Mouse (Mus musculus) heart, adult 8-10 months (tissue): Measurements from ENCODE around the gene Unc45b. TPM values are rescaled to one million over a fixed set of nuclear protein-coding genes. Genes with fewer than 3 reads are reported as not detected.

Source experiments
- DNase-seq: peaks from one replicate; pipeline ENCODE4 v3.0.0; 2022; ENCODE audit warnings: low spot score
- total RNA-seq, 4 experiments: library from RNA; stranded (reverse); gene quantifications; 2 replicates each; pipeline ENCODE4 v1.2.4; 2022

The Unc45b gene
- total RNA-seq, result 100 to 1,000 TPM; 170 to 223 (median 177) TPM

DNA sequence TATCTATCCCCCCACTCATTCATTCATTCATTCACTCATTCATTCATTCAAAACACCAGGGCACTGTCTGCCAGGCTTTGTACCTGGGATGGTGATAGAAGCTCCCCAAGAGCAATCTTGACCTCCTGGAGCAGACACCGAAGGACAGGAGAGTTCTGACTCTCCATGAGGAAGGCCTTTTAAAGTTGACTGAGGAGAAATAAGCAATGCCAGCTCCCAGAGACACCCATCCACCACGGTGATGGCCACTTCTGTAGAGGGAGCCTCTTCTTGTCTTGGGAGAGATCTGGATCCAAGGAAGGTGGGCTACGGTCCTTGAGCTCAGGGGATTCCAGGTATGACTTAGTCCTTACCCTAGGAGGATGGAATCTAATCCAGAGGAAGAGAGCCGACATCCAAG is at the start of gene Unc45b:
TSS of gene Unc45b (plus strand) at position 301 of the 400 bp plus-strand sequence.
- DNase-seq, result no peak

DNA sequence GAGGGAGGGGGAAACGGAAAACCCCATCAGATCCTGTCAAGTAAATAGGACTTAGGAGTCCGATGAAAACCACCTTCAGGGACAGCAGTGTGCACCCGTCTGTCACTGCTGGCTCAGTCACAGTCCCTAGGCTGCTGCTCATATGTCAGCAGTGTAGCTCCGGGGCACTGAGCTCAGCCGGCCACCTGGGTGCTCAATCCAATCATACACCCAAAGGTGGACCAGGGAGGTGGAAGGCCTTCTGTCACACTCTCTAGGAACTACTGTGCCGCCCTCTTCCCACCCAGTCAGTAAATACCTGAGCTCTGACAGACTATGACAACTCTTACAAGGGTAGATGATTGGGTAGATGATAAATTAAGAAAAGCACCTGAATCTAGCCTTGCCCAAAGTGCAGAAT is 49.6 kb upstream of the Unc45b start:
- DNase-seq, result no peak

DNA sequence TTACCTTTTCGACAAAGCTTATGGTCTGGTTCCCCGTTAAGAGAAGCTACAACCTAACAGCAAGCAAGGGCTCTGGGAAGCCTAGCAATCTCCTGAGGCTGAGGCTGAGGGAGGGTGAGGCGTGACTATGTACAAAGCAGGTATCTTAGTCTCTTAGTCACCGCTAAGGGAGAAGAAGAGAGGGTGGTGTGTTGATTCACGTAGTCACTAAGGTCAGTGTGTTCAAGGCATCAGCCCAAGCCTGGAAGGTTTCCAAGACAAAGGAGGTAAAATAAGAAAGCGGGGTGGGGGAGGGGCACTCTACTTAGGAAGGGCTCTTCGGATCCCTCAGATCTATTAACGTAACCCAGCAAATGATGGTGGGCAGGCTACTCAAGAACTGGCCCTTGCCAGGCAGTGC is 48.8 kb upstream of the Unc45b start:
- DNase-seq, result no peak

DNA sequence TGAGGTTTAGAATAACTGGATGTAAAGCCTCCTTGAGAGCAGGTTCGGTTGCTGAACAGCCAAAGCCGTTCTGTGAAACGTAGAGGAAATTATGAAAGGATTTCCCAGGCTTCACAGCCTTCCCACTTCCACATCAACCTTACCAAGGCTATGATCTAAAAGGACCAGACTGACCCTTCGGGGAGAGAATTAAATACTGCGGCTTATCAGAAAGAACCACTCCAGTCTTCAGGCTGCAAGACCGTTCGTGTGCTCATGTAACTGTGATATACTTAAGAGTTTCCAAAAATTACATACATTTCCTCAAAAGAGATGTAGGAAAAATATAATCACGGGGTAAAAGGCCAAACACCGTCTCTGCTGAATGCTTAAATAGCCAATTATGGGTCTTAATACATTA is 47.7 kb upstream of the Unc45b start:
- DNase-seq, result no peak

DNA sequence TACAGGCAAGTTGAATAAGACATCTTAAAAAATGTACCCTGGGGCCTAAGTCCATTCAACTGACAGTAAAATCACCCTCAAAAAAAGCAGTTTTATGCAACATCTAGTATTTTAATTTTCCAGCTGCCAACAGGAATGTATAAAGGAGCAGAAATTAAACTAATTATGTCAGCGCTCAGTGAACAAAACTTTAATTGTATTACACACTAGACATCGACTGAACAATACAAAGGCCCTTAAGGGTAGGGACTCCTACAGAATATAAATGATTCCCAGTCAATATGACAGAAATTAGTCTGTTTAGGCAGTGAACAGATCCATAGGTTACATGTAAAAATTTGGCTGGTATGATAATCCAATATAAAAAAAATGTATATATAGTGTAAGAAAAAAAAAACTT is 47.3 kb upstream of the Unc45b start:
- DNase-seq, result no peak

DNA sequence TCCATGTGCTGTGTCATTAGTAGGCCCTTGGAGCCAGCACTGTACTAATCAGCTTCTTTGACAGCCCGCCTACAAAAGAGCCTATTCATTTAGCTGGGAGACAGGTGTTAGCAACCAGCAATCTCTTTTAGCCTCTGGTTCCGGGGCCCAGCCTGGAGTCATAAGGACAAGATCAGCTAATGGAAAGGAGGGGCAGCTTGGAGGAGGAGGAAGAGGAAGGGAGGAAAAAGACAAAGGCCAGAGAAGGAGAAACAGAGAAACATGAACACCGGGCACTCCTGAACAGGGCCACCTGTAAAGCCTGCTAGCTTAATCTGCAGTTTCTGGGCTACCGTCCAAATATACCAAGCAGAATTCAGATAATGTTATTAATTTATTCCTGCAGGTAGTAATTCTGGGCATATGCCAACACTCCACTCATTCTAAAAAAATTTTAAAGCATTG is 46.8 kb upstream of the Unc45b start:
- DNase-seq, result no peak

DNA sequence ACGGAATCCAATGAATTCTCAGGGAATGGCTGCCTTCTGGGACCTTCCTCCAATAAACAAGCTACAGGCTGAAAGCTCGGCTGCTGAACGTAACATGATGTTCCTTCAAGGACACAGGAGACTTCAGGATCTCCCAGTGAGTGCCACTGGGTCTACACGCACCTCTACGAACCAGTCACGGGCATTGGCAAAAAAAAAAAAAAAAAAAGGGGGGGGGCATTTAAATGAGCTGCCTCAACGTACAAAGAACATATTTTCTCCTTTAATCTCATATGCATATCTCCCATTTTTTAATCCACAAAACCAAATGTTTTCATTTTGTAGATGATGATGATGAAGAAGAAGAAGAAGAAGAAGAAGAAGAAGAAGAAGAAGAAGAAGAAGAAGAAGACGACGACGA is 44.4 kb upstream of the Unc45b start:
- DNase-seq, result no peak

DNA sequence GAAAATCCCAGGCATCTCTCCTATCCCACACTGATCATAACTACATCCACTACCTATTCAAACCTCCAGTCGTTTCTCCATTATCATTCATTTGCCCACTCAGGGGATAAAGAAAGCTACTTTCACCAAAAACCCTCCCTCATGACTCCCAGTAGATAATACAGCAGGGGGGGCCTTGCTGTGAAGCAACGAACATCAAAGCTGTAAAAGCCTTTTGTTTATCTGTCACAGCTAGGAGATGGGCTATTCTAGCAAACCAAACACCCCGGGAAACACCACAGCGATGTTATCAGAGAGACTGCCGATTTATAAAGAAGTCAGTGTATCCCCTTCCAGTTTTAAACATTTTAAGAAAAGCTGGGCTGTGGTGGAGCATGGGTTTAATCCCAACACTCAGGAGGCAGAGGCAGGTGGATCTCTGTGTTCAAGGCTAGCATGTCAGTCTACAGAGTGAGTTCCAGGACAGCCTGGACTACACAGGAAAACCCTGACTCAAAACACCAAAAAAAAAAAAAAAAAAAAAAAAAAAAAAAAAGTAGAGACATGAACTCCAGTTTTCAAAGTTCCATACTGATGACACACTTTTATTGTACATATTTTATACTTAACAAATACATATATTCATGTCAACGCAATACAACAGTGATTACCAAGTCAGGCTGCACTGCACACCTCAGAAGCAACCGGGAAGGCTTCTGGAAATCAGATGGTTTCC is 43.3 kb upstream of the Unc45b start:
- DNase-seq, result no peak

DNA sequence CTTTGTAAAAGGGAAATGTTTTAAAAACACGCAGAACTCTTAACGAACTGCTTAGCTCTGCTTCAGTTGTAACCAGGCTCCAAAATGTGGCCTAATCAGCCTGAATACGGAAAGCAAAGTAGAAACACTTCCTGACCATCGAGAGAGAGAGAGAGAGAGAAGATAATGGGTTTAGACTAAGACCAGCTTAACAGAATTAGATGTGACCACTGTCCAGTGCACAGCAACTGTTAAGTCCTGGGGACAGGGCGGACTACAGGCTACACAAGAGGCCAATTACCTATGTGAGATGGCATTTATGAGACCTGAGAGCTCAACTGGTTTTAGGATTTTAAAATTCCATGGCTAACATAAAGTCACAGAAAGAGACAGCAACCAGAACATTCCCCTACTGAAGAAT is 42.4 kb upstream of the Unc45b start:
- DNase-seq, result no peak

DNA sequence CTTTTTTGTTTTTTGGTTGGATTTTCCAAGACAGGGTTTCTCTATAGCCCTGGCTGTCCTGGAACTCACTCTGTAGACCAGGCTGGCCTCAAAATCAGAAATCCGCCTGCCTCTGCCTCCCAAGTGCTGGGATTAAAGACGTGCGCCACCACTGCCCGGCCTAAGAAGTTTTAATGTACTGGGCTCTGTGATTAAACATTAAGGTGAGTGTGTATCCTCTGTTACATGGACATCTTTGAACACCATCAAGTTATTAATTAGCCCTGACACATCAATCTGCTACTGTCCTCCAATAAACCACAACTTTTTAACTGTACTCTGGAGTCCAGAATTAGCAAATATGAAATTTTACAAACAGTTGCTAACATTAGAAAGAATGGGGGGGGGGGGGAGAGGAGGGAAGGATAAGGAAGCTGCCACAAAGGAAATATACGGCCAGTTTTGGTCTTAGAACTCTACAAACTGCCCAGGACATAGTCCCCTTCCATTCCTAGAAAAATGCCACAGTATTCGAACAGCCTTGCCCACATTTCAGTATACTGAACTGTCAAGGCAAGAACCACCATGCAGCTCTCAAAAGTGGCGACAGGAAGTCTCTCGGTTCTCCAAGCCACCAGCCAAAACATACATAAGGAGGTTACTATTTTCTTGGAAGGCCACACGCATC is 40.7 kb upstream of the Unc45b start:
- DNase-seq, result no peak

DNA sequence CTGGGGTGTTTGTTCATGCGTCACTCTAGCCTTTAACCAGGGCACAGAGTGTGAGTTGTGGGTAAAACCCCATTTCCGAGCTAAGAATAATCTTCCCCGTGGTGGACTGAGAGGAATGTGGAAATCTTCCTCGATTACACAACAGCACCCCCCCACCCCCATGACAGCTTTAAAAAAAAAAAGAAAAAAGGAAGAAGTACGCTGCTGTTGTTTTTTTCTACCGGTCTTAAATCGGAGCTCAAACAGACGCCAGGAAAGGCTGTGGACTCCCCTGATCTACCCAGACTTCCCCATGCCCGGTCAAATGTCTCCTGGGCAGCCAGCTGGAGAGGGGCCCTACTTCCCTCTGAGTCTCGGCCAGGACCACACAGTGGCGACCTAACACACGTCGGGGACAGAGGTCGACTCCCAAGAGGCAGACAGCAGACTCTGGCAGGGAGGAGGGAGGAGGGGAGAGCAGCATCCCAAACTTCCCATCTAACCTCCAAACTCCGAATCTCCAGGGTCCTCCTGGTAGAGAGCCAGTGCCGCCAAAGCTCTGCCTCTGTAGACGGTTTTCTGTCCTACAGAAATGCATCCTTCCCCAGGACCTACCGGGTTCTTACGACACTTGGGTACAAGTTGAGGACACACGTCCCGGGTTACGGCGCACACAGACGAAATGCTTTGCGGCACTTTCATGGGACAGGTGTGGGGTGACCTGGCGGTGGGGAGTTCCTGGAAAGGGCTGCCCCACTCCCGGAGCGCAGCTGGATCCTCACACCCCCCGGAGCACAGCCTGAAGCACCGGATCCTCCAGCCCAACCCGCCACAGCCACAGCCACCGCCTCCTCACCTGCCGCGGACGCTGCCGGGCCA is 39.9 kb upstream of the Unc45b start:
- peak; percentile 55 for DNase-seq

DNA sequence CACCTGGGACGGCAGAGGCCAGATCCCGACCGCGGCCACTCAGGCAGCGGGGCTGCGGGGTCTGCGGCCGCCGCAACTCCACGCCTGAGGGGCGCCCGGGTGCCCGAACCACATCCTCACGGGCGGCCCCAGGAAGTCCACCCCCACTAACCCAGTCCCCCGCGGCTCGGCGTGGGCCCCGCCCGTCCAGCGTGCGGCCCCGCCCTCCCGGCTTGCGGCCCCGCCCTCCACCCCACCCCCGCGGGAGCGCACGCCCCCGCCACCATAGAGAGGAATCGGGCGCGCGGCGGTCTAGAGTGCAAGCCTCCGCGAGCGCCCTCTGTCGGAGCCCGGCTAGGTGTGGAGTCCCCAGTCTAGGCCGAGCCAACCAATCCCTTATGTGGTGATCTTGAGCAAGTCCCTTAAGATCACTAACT is 39.3 kb upstream of the Unc45b start, which contains the start of gene Rffl:
TSS of gene Rffl (minus strand) at position 180 of the 416 bp plus-strand sequence.
- peak; percentile 87 for DNase-seq

DNA sequence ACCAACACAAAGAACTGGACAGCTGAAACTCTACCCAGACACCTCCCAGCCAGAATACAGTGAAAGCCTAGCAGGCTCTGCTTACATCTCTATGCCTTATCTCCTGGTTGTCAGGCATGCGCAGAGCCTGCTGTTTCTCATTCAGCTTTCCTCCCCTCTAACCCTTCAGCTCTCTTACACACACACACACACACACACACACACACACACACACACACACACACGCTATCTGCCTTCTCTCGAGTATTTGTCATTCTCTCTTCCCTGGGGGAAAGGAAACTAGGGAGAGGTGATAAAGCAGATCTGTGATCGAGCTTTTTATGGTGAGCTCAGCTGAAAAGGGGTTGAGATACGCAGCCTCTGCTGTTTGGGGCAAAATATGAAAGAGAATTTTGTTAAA is 35.4 kb upstream of the Unc45b start:
- no peak for DNase-seq

DNA sequence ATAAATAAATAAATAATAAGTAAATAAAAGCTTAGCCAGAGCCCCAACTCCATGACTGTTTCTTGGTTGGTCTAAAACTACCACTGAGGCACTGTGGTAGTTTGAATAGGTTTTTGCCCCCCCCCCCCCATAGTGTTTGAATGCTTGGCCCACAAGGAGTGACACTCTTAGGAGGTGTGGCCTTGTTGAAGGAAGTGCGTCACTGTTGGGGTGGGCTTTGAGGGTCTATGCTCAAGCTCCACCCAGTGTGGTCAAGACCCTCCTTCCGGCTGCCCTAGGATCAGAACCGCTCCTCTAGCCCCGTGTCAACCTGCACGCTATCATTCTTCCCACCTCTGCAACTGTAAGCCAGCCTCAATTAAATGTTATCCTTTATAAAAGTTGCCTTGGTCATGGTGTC is 34.7 kb upstream of the Unc45b start:
- no peak for DNase-seq

DNA sequence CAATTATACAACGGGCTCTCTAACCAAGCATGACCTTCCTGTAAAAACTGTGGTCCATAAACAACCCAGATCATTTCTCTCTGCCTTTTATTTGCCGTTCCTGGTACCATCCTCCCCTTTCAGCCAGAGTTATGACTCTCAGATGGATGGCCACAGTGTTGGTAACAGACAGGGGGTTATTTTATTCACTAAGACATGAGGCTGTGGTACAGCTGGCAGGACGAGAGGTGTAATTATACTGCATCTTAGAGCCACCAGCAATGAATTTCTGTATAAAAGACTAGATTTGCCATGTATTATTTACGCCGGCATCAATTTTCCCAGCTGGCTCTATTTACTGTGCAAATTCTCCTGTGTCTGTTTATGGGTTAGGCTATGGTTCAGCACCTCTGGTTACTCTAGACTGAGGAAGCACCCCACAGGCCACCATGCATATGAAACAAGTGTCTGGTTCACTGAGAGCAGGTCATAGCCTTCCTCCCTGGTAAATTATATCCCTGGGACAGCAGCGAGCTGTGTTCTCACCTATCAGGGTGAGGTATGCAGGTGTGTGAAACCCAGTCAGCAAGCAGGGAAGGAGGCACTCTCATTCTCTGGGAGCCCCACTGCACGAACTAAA is 32.5 kb upstream of the Unc45b start:
- no peak for DNase-seq

DNA sequence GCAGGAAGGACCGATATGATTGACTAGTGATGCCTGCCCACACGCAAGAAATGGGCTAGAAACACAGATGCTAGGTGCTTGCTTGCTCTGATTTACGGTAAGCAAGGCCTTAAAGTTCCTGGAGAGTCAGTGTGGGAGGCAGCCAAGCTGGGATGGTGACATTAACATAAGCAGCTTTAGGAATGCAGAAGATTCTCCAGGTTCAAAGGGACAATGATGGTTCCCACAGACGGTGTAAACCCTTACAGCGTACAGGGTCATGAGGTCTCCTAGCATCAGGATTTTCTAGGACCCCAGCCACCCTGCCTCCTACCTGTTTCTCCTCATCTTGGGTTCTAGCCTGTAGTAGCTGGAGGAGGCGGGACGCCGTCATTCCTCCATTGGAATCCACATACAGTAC is 27.2 kb upstream of the Unc45b start:
- DNase-seq, result no peak

DNA sequence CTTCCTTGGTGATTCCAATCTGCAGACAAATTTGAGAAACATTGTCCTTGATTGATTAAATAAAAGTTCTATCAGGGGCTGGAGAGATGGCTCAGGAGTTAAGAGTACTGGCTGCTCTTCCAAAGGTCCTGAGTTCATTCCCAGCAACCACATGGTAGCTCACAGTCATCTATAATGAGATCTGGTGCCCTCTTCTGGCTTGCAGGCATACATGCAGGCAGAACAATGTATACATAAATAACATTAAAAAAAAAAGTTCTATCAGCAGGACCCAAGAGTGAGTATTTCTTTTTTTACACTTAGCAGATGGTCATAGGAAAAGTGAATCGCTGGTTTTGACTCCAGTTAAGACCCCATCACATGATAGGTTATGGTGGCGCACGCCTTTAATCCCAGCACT is 23.8 kb upstream of the Unc45b start:
- no peak for DNase-seq

DNA sequence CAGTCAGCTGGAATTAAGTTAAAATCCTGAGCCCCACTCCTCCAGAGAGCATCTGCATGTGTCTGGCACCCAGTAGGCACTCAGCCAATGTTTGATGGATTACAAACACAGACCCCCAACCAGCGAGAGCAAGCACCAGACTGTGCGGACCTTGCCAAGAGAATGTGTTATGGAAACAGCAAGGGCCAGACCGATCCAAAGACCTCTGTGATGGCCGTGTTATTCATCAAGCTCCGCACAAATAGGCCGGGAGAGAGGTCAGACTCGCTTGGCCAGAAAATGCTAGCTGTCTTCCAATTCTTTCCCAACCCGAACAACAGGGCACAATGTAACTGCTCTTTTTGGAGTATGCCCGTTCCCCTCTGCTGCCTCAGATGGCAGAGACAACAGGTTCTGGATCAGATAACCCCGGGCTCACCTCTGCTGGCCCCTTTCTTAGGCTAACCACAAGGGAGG is 21.8 kb upstream of the Unc45b start:
- no peak for DNase-seq

DNA sequence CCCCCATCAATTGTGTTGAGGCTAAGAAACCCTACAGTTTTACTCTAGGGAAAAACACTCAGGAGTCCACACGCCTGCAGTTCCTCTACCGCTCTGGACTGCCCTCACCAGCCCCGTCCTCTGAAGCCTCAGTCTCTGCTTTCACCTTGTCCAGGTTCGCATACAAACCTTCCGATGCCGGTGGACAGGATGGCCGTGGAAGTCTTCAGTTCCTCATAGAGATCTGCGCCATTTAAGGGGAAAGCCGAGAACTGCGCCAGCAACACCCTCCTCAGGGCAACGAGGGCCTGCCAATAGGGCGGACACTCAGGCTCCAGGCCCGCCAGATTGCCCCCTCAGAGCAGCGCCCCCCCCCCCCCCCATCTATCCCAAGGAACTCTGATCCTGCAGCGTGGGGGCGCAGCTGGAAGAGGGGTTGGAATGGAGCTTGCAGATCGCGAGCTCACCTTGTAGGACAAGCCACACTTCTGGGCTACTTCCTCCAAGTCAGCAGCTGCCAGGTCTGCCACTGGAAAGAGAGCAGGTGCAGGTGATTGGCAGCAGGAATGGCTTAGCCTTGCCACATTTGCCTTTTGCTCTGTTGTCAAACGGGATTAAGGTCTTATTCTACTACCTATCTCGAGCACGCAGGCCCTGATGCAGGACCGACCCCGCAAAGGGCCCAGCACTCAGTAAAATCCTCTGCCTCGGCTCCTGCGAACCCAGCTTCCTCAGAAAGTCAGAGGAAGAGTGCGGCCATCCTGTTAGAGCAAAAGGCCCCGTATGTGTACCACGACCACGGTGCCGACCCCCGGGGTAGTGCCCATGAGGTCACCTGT is 20.6 kb upstream of the Unc45b start:
- no peak for DNase-seq

DNA sequence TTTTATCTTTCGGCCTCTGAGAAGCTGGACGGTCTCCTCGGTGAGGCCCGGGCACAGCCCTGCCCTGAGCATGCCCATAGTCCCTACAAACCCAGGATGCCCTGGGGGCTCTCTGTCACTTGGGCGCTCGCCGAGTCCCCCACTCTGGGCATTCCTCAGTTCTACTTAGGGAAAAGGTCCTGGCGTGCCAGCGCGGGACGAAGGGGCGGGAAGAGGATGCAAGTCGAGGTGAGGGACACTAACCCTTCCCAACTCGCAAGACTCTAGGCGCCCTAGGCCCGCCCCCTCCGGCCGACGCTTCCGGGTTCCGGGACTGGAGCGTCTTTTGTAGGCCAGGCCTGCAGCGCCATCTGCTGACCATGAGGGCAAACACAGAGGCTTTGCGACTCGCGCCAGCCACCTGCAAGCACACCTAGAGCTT is 20.0 kb upstream of the Unc45b start, which contains the start of gene Rad51d:
TSS of gene Rad51d (minus strand) at position 273 of the 421 bp plus-strand sequence.
- peak; percentile 93 for DNase-seq

DNA sequence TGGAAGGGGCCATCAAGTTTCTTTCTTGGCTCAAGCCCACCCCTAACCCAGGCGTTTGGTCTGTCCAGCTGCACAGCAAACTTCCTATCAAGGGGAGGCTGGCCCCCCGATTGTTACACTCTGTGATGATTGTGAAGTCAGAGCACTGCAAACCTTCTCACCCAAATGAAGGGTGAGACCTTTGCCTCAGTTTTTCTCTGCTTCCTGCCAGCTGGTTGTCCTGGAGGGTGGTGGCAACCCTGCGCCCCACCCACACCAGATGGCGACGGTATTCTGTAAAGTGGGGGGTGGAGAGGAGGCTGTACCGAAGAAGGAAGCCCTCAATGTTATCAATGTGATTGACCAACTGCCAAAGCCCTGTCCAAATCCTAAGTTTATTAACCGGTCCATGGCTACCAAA is 18.4 kb upstream of the Unc45b start, which contains the start of gene Fndc8:
TSS of gene Fndc8 (plus strand) at position 189 of the 400 bp plus-strand sequence.
- DNase-seq, result no peak
